Mouse (Mus musculus): ENCODE data around the gene Myo1a.
"Not testable (repeated sequence)": the region's sequence is repeated elsewhere in the genome, so short reads cannot be mapped to it uniquely, and the experiment has no call there.

The Myo1a gene

GRCm38 (mm10) chr10:127762926-127763325 lies 58.0 kb downstream of the Myo1a start:
- not testable (repeated sequence) for DNase-seq (ENCODE audit: low spot score)

GRCm38 (mm10) chr10:127763914-127764680 lies 59.1 kb downstream of the Myo1a start:
- DNase-seq (ENCODE audit: low spot score): no peak

- no peak for DNase-seq (ENCODE audit: low spot score)
Observed at GRCm38 (mm10) chr10:127766564-127766963, 61.6 kb downstream of the Myo1a start.

Data from spleen, adult 12 weeks (tissue).